Mouse (Mus musculus) kidney, postnatal 10 days (tissue): ENCODE results near the gene Gm17324.

ENCODE experiments used
- DNase-seq: peaks from one replicate; pipeline ENCODE4 v3.0.0; 2021; ENCODE audit warnings: mixed read lengths

The Gm17324 gene

DNA sequence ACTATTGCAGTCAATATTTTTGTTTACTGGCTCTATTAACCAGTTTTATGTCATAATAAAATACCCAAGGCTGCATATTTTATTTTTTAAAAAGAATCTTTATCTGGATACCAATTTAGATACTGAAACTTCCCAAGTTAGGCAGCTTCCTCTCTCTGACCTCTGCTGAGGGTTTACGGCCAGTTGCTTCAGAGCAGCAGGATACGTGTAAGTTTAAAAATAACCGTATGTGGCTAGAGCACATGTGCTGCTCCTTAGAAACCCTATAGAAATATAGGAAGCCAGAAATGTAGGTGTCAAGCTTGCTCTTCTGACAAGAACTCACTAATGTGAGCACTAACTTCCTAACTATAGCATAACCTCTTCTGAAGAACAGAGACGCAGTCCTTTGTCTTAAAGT lies 14.8 kb upstream of the Gm17324 start:
- no peak for DNase-seq

DNA sequence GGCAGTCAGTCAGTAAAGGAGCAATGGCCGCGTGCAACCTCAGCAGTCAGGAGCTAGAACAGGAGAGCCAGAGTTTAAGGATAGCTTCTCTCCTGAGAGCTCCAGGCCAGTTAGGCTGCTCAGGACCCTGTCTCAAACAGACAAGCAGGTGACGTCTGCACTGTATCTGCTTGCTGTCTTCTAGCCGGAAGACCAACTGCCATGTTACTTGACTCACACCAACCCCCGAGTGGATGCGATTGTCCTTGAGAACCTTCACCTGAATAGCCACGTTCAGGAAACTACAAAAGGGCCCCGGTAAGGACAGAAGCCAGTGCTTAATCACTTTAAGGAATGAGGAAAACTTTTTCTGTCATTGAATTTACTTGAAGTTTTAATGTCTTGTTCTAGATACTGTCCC lies 8.4 kb upstream of the Gm17324 start:
- no peak for DNase-seq

DNA sequence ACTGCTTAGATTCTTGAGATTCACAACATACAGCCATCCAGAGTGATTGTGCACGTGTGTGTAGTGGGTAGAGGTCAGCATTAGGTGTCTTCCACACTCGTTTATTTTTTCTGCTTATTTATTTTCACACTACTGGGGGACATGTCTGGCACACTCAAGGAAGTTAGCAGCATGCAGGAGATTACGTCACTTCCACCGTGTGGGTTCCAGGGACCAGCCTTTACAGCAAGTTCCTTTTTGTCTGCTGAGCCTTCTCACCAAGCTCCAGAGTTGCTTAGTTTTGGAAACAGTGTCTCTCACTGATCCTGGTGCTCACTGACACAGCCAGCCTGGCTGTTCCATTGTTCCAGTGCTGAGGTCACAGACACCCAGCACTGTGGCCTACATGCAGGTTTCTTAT lies 2.8 kb upstream of the Gm17324 start:
- DNase-seq, result no peak

DNA sequence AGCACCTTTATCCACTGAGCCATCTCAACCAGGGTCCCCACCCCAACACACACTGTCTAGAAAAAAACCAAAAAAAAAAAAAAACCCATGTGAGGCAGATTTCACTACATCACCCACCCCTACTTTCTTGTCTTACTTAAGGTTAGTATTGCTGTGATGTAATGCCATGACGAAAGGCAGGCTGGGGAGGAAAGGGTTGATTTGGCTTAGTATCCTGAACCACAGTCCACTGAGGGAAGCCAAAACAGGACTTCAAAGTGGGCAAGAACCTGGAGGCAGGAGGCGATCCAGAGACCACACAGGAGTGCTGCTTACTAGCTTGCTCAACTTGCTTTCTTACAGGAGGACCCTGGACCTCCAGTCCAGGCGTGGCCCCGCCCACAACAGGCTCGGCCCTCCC lies 1.8 kb upstream of the Gm17324 start:
- DNase-seq, result no peak

DNA sequence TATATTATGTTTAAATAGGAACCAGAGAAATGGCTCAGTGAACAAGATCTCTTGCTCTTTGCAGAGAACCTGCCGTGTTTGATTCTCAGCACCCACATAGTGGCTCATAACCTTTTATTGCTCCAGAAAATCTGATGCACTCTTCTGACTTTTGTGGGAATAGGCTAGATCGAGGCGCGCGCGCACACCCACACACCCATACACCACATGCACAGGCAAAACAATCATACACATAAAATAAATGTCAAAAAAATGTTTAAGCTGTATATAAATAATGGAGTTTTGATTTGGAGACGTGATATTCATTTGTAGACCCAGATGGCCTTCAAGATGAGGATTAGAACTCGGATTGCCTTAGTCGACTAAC lies 997 bp downstream of the Gm17324 start:
- no peak for DNase-seq

DNA sequence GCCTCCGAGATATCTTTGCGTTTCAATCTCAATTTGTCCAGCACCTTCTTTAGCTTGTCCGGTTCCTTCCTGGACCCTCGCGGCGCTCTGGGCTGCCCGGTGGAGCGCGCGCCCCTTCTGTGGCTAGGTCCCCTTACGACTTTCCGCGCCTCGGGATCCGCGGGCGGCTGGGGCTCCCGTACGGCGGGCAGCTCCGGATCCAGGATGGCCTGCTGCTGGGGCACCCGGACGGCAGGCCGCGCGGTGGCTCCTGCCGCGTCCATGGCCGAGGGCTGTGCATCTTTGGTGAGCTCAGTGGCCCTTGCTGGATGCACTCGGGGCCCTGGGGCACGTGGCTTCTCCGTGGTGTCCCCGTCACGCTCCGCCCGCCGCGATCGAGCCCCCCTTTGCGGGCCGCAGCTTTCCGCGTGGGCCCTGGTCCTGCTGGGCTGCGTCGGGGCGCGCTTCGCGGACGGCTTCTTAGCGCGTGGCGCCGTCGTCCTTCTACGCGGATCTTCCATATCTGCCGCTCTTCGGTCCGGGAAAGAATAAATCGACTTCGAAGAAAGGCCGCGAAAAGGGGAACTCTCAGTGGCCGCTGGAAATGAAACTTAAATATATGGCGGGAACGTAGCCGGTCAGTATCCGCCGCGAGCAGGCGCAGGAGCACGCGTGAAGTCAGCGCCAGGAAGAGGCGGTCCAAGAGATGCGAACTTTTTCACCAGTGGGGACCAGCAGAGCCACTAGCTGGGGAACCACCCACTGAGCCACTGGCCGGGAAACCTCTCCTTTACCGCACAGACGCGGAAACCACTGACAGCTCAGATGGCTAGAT lies 5.8 kb downstream of the Gm17324 start, which contains the start of gene Cgas:
Cgas (minus strand) TSS at position 659 of the 814 bp plus-strand sequence.
- peak; percentile 78 for DNase-seq

DNA sequence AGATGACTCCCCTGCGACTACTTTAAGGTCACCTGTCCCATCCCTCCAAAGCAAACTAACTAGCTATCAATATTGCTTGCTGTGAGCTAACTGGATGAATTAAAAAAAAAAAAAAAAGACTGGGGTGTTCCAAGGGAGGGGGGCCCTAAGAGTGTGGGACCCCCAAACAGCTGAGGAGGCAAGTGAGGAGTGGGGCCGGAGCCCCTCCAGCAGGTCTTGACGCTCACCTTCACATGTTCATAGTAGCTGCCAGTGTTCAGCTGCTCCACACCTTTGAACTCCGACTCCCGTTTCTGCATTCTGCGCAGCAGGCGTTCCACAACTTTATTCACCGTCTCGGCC lies 6.4 kb downstream of the Gm17324 start:
- DNase-seq, result no peak

DNA sequence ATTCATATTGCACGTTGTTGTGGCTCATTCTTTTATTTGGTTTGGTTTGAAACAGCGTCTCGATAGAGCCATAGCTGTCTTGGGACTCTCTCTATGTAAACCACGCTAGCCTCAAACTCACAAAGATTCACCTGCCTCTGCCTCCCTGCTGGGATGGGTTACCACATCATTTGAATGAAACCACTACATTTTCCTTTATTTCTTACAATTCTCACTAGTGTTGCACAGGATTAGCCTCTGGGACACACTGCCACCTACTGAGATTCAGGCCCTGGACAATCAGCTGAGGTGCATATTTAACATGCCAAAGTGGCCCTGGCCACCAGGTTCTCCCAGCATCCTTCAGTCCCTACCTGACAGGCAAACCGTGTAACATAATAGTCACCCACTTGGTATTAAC lies 9.2 kb downstream of the Gm17324 start:
- DNase-seq, result no peak

DNA sequence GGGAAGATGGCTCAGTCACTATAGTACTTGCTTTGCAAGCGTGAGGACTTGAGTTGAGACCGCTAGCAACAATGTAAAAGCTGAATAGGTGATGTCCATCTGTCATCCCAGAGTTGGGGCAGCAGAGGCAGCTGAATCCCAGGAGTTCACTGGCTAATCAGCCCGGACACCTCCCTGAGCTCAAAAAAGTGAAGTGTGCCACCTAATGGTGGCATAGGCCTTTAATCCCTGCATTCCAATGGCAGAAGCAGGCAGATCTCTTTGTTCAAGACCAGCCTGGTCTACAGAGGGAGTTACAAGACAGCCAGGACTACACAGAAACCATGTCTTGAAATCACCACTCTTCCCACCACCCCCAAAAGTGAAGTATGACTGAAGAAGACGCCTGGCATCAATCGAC lies 16.1 kb downstream of the Gm17324 start:
- DNase-seq, result no peak

DNA sequence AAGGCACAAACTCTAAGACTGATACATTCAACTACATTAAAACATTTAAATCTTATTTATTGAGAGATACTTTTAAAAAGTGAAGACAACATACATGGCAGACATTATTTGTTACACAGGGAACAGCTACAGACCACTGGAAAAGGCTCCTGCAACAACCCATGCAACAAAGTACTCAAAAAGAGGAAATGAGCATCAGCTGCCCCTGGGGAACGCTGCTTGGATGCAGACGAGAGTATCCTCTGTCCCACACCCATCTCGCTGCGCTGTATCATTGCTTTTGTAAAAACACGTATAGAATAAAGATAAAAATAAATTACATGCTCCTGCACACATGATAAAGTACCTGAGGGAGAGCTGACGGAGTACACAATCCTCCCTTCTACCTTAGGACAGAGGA lies 18.1 kb downstream of the Gm17324 start:
- DNase-seq, result no peak

DNA sequence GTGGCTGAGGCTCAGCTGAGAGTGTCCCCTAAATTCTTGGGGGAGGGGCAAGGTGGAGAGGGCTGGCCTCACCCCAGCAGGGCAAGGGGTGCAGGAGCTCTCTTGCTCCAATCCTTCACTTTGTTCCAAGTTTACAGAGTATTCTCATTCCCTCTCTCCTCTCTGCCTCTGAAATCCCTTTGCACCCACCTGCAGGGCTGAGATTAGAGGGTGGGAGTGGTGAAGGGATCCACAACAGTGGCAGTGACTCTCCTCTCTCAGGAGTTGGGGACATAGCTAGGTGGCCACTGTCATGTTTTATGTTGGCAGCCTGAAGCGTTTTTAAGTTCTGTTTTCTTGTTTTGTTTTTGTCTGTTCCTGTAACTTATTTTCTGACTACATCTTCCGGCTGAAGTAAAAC lies 19.0 kb downstream of the Gm17324 start:
- DNase-seq, result no peak

DNA sequence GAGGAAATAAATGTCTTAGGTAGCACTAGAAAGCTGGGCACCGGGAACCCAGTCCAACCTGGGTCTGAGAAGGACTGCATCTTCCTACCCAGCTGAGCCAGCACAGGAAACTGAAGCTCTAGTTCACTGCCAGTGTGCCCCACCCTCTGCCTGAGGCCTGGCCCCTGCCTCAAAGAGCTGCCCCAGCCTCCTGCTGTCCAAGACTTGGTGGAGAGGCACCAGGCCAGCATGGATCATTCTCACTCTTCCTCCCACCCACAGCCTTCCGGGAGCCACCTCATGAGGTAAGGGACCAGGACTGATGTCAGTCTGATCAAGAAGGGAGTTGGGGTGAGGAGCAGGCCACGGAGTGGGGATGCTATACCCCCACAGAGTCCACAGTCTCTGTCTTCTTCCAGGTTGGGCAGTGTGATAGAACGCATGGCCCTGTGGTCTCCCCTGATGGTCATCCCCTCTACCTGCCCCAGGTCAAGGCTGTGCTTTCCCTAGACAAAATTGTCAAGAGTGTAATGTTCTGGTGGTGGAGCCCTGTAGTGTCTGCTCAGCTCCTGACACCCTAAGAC lies 19.6 kb downstream of the Gm17324 start:
- no peak for DNase-seq

DNA sequence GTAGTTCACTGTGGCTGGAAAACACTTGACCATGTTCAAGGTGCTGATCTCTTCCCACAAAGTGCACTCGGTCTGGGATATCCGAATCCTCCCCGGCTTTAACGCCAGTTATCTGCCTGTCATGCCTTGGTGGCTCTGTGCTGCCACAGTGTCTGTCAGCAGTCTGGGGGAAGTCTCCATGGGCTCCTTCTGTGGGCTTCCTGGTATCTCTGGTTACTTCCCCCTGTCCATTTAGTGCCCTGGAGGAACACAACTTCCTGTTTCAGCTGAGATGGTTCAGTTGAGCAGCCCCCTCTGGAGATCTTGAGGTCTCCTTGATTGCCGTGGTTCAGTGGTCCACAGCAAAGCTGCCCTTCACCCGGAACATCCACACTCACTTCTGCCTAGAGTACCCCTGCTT lies 20.4 kb downstream of the Gm17324 start:
- no peak for DNase-seq

DNA sequence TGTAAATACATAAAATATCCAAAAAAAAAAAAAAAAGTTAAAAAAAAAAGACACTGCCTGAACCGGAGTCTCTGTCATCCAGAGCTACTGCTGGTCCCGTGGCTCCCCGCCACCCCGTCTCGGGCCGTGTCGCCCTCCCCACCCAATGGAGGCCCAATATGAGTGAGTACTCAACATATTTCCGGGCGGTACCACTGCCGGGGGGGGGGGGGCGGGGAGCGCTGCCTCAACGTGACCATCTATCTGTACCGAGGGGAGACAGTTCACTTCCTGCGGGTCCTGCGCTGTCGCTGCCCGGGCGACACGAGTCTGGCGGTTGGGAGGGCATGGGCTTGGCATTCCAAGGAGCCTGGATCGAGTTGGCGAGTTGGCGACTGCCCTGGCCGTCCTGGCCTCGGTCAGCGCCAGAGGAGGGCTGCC lies 21.2 kb downstream of the Gm17324 start:
- no peak for DNase-seq

DNA sequence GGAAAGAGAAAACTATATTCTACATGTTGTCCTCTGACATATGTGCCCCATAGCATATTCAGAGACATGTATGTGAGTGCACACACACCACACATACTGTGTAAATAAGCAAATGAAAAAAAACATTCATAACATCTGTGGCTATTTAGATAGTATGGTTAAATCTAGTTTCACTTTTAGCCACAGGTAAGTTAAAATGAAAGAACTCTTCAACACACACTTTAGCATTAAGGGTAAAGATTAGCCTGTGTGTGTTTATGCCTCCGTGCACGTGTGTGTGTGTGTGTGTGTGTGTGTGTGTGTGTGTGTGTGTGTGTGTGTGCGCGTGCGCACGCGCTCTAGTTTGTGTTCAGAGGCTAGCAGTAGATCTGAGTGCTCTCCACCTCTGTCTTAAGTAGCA lies 47.0 kb downstream of the Gm17324 start:
- DNase-seq, result no peak

DNA sequence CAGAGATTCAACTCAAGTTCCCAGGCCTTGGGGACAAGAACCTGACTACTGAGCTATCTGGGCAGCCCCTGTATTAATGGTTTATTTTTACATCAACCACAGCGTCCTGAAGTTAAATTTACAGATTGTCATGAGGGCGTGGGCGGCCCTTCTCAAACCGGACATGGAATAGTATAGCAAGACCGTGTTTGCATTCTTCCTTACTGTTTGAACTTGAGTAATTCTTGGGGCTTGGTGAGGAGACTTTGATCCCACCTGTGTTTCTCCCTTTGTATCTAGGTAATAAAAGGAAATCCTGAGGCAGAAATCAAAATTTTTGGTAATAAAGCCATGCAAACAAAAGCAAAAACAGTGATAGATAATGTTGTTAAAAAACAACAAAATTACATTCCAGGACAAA lies 48.0 kb downstream of the Gm17324 start:
- DNase-seq, result no peak
